ENCODE assay signal across 8 mouse cellular contexts in genomic region chr4:108327071-108327579, GRCm38 (mm10). TPM values are rescaled to one million over a fixed set of nuclear protein-coding genes. Genes with fewer than 3 reads are reported as not detected.
DNase-seq lines count a peak whose midpoint lies in the region; ATAC-seq and TF ChIP-seq lines count a peak whose summit lies in the region.

No protein-coding gene starts in this region.

- H3K36me3 ChIP-seq in G1E (replicated peaks) = peaks cover 23% of the 10 kb centered on the region
- H3K36me3 ChIP-seq in hindbrain, embryonic 11.5 days (ENCODE audit: control insufficient read depth, insufficient read depth, low read length) = no peaks in the 10 kb centered on the region
- peaks cover 24% of the 10 kb centered on the region for H3K36me3 ChIP-seq in midbrain, embryonic 10.5 days

- H3K4me2 ChIP-seq in hindbrain, embryonic 11.5 days (replicated peaks; ENCODE audit: low read depth, low read length) = peak overlapping the region; percentile 34

- H3K9me3 ChIP-seq in G1E (replicated peaks) = no peaks in the 10 kb centered on the region
- no peaks in the 10 kb centered on the region for H3K9me3 ChIP-seq in hindbrain, embryonic 11.5 days (ENCODE audit: control insufficient read depth, low read length)
- H3K9me3 ChIP-seq in midbrain, embryonic 10.5 days (replicated peaks) = no peaks in the 10 kb centered on the region

- peak overlapping the region; percentile 47 for H3K9ac ChIP-seq in hindbrain, embryonic 11.5 days (ENCODE audit: low read depth, low read length)

- peaks cover 28% of the 10 kb centered on the region for H3K4me1 ChIP-seq in G1E (ENCODE audit: insufficient read depth, low read depth, low read length)
- H3K4me1 ChIP-seq in hindbrain, embryonic 11.5 days (replicated peaks; ENCODE audit: control insufficient read depth, insufficient read depth, low read length) = no peaks in the 10 kb centered on the region
- peaks cover 14% of the 10 kb centered on the region for H3K4me1 ChIP-seq in midbrain, embryonic 10.5 days

- TF ChIP-seq CTCF in G1E (IDR thresholded peaks at IDR 0.05; ENCODE audit: low read depth, low read length) = no peak

- DNase-seq in adrenal gland, postnatal 10 days = peak; percentile 30
- no peak for DNase-seq in adrenal gland, postnatal 25 days
- no peak for DNase-seq in G1E (ENCODE audit: low spot score)
- peak; percentile 45 for DNase-seq in embryo, embryonic 9.5 days (ENCODE audit: extremely low spot score)
- DNase-seq in hindbrain, embryonic 11.5 days (ENCODE audit: low spot score) = peak; percentile 41
- DNase-seq in layer of hippocampus, postnatal 14 days (ENCODE audit: low spot score in 2 of 2) = peak; percentile 54 to 78
- no peak for DNase-seq in midbrain, embryonic 10.5 days (ENCODE audit: low spot score)
- no peak for DNase-seq in spleen, postnatal 36 days (ENCODE audit: low spot score in 2 of 2)

- ATAC-seq in G1E (ENCODE audit: extremely low read depth, insufficient number of reproducible peaks, low FRiP score, poor library complexity, severe bottlenecking) = no peak
- ATAC-seq in hindbrain, embryonic 11.5 days (ENCODE audit: low FRiP score) = peak; percentile 10; the same call in 1 of the 2 replicates

- no peaks in the 10 kb centered on the region for H3K27me3 ChIP-seq in G1E (ENCODE audit: insufficient read depth, low read length)
- H3K27me3 ChIP-seq in hindbrain, embryonic 11.5 days (ENCODE audit: control insufficient read depth, insufficient read depth, low read length) = no peaks in the 10 kb centered on the region
- H3K27me3 ChIP-seq in midbrain, embryonic 10.5 days (ENCODE audit: low read depth, poor library complexity, severe bottlenecking) = no peaks in the 10 kb centered on the region

- H3K4me3 ChIP-seq in G1E (ENCODE audit: low read depth, low read length) = peak overlapping the region; percentile 77; the same call in 1 of the 2 replicates
- H3K4me3 ChIP-seq in hindbrain, embryonic 11.5 days (ENCODE audit: low read depth, low read length) = peak overlapping the region; percentile 60
- peak overlapping the region; percentile 81 for H3K4me3 ChIP-seq in midbrain, embryonic 10.5 days

- WGBS in hindbrain, embryonic 11.5 days = 43% methylated on average over 6 of the region's 6 CpGs
- WGBS in midbrain, embryonic 10.5 days = 41% methylated on average over 6 of the region's 6 CpGs

- H3K27ac ChIP-seq in hindbrain, embryonic 11.5 days (ENCODE audit: low read depth, low read length) = peak overlapping the region; percentile 65
- peak overlapping the region; percentile 93 for H3K27ac ChIP-seq in midbrain, embryonic 10.5 days (replicated peaks)

RNA-seq across cellular contexts. Expression of gene Coa7, which starts 0.8 kb away (rescaled TPM):
- total RNA-seq in adrenal gland, postnatal 10 days (2021) = 10 to 100 TPM; 56.1 to 61.8 TPM
- 33.9 and 55.8 TPM in 2 replicates for total RNA-seq in adrenal gland, postnatal 25 days (2021)
- 4.2 and 6.8 TPM in 2 replicates for total RNA-seq in G1E (2014; fragmentation: Nextera tagmentation)
- total RNA-seq in G1E (2017) = 6.3 and 11.1 TPM in 2 replicates
- polyA plus RNA-seq in G1E (2012) = 1.4 and 4.2 TPM in 2 replicates
- polyA plus RNA-seq in hindbrain, embryonic 11.5 days (2014; fragmentation: Nextera tagmentation; extraction: Ambion mirVana) = 42.1 and 53.1 TPM in 2 replicates
- 10 to 100 TPM; 29.7 to 33.4 TPM for total RNA-seq in layer of hippocampus, postnatal 14 days (2021)
- 66.1 and 76.5 TPM in 2 replicates for polyA plus RNA-seq in midbrain, embryonic 10.5 days (2016; fragmentation: Nextera tagmentation; extraction: Ambion mirVana)

RNA-seq across cellular contexts. Expression of gene Zyg11b, which starts 26.2 kb away (rescaled TPM):
- total RNA-seq in adrenal gland, postnatal 10 days (2021) = 10 to 100 TPM; 29.5 to 35.4 TPM
- total RNA-seq in adrenal gland, postnatal 25 days (2021) = 44.2 and 54.6 TPM in 2 replicates
- 18.2 and 20.5 TPM in 2 replicates for total RNA-seq in G1E (2014; fragmentation: Nextera tagmentation)
- total RNA-seq in G1E (2017) = 20.6 and 21.8 TPM in 2 replicates
- polyA plus RNA-seq in G1E (2012) = 1.7 and 1.9 TPM in 2 replicates
- polyA plus RNA-seq in hindbrain, embryonic 11.5 days (2014; fragmentation: Nextera tagmentation; extraction: Ambion mirVana) = 18.6 and 22.2 TPM in 2 replicates
- total RNA-seq in layer of hippocampus, postnatal 14 days (2021) = 100 to 1,000 TPM; 119 to 124 TPM
- polyA plus RNA-seq in midbrain, embryonic 10.5 days (2016; fragmentation: Nextera tagmentation; extraction: Ambion mirVana) = 13.2 and 18.5 TPM in 2 replicates

RNA-seq across cellular contexts. Expression of gene Shisal2a, which starts 56.0 kb away (rescaled TPM):
- 1 to 10 TPM; 2.7 to 5.9 TPM for total RNA-seq in adrenal gland, postnatal 10 days (2021)
- 4.1 and 4.5 TPM in 2 replicates for total RNA-seq in adrenal gland, postnatal 25 days (2021)
- total RNA-seq in G1E (2014; fragmentation: Nextera tagmentation) (not detected in 2 replicates), G1E (2017) (not detected in 2 replicates)
- polyA plus RNA-seq in G1E (2012) = not detected in 2 replicates
- 2.0 and 3.2 TPM in 2 replicates for polyA plus RNA-seq in hindbrain, embryonic 11.5 days (2014; fragmentation: Nextera tagmentation; extraction: Ambion mirVana)
- not detected for total RNA-seq in layer of hippocampus, postnatal 14 days (2021)
- 2.2 and 2.6 TPM in 2 replicates for polyA plus RNA-seq in midbrain, embryonic 10.5 days (2016; fragmentation: Nextera tagmentation; extraction: Ambion mirVana)

Comparison
In these comparisons a context has a peak if more than half of its experiments do, and no peak if none do; other contexts are left out.
1. DNase-seq: peak in adrenal gland, postnatal 10 days (single experiment), embryo, embryonic 9.5 days (single experiment), hindbrain, embryonic 11.5 days (single experiment) and layer of hippocampus, postnatal 14 days (2 of 2); none in adrenal gland, postnatal 25 days (single experiment), G1E (single experiment), midbrain, embryonic 10.5 days (single experiment) and spleen, postnatal 36 days (0 of 2).
2. Peak in every context shown above with its lines, with median percentiles within 50 percentile points of each other: H3K4me3 ChIP-seq.